Comparison of ENCODE assay signal across 18 mouse cellular contexts in genomic region chr3:145862521-145862920, GRCm38 (mm10).
"Had no signal": no experiment of that assay in that cellular context is flagged by ENCODE, and none has a peak within 500 bp of the region (broad histone marks: within the 10 kb centered on the region; RNA-seq: fewer than 3 reads in every experiment).

No protein-coding gene starts in this region.

- H3K27ac ChIP-seq: midbrain, embryonic 10.5 days; midbrain, embryonic 12.5 days; neural tube, embryonic 12.5 days had no signal

- H3K36me3 ChIP-seq: midbrain, embryonic 10.5 days; midbrain, embryonic 12.5 days; neural tube, embryonic 12.5 days had no signal

- ATAC-seq: midbrain, embryonic 16.5 days had no signal

- H3K9me3 ChIP-seq: midbrain, embryonic 12.5 days; neural tube, embryonic 12.5 days had no signal

- H3K4me2 ChIP-seq: lung, embryonic 14.5 days; midbrain, embryonic 12.5 days; neural tube, embryonic 12.5 days had no signal

- H3K4me3 ChIP-seq: midbrain, embryonic 10.5 days; midbrain, embryonic 12.5 days; myocyte; neural tube, embryonic 12.5 days had no signal

- H3K27me3 ChIP-seq: midbrain, embryonic 12.5 days; neural tube, embryonic 12.5 days had no signal

- DNase-seq: lung, adult 18-20 months; lung, embryonic 14.5 days; lung, postnatal 10 days; lung, postnatal 4 days; midbrain, embryonic 14.5 days; retina, postnatal 1 day; right cerebral cortex, adult 18-20 months; right cerebral cortex, postnatal 25 days; right cerebral cortex, postnatal 4 days; spleen, adult 18-20 months; thymus, adult 18-20 months; thymus, postnatal 14 days; thymus, postnatal 36 days had no signal

- H3K9ac ChIP-seq: lung, embryonic 14.5 days; midbrain, embryonic 12.5 days; neural tube, embryonic 12.5 days had no signal

- H3K4me1 ChIP-seq: midbrain, embryonic 10.5 days; neural tube, embryonic 12.5 days had no signal
